Mouse (Mus musculus) cortical plate, adult 2 months (tissue): Measurements from ENCODE around the gene Hsf2bp.

Experiments used
- CTCF ChIP-seq: fragments of 200-500 bp; IDR thresholded peaks from 2 replicates; pipeline ENCODE4 v1.5.1; 2011; ENCODE audit warnings: mild to moderate bottlenecking, control low read depth, low read length; ENCODE audit not compliant: insufficient read depth; ENCODE audit errors: extremely low read depth
- POLR2A ChIP-seq: fragments of 200-500 bp; IDR thresholded peaks from 2 replicates; pipeline ENCODE4 v1.6.1; 2011; ENCODE audit warnings: mild to moderate bottlenecking, low read length, control low read depth; ENCODE audit not compliant: insufficient read depth; ENCODE audit errors: extremely low read depth

GRCm38 (mm10) chr17:31940607-31941006, 95.5 kb downstream of the Hsf2bp start:
- TF ChIP-seq CTCF (no peak), POLR2A (no peak)
